Mouse (Mus musculus) embryonic stem cell, embryonic (primary cell): ENCODE data around the gene Gm44596.

Source experiments
- CTCF ChIA-PET, 4 experiments: fragments of 300-600 bp in 2 of 4; fragments of 350-600 bp in 2 of 4; sonication (Branson Sonifier 250); formaldehyde crosslinking; loops; one replicate each; lab custom pipeline; 2022; ENCODE audit warnings: inconsistent platforms in 2 of 4; lab: Charles Lee
- POLR2A ChIA-PET, 4 experiments: fragments of 300-600 bp in 2 of 4; fragments of 350-600 bp in 2 of 4; sonication (Branson Sonifier 250); formaldehyde crosslinking; loops; one replicate each; lab custom pipeline; 2022; ENCODE audit warnings: antibody characterized with exemption in 4 of 4, inconsistent platforms in 1 of 4; lab: Charles Lee

Gene Gm44596

DNA sequence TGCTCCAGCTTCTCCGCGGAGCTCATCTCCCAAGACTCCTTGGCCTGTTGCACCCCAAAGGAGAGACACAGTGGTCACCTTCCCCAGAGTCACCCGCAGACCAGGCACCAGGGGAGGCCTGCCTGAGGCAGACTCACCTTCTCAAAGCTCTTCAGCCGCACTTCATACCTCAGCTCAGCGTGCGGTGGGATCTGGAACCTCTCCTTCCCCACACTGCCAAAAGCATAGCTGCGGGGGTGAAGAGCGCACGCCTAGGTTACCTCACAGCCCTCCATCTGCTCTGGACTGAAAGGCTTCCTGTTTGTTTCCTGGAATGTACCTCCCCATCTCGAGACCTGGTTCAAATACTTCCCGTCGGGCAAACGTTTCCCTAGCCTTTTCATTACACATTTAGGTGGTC lies 58.3 kb downstream of the Gm44596 start:
- POLR2A ChIA-PET = interaction anchor here (0.5 to 5.8 kb wide), 28 partner anchors 8 to 276 kb away, joined by 3 to 69 read pairs (median 6); partner anchors contain the start of gene Itfg2 (in 3 of the 4)
- CTCF ChIA-PET = interaction anchor here in 2 of 4 experiments (1.0 to 2.5 kb wide), 6 partner anchors 12 to 46 kb away, joined by 3 to 10 read pairs (median 4); no protein-coding TSS in a partner anchor

GRCm38 (mm10) chr6:128435474-128435873 lies 60.2 kb downstream of the Gm44596 start:
- POLR2A ChIA-PET = interaction anchor here in 3 of 4 experiments (0.8 to 5.8 kb wide), 20 partner anchors 10 to 271 kb away, joined by 3 to 69 read pairs (median 7); partner anchors contain the start of gene Itfg2 (in 3 of the 3)
- CTCF ChIA-PET = interaction anchor here in 1 of 4 experiments (1.4 to 2.5 kb wide), 3 partner anchors 11 to 44 kb away, joined by 4 to 10 read pairs (median 4); no protein-coding TSS in a partner anchor

DNA sequence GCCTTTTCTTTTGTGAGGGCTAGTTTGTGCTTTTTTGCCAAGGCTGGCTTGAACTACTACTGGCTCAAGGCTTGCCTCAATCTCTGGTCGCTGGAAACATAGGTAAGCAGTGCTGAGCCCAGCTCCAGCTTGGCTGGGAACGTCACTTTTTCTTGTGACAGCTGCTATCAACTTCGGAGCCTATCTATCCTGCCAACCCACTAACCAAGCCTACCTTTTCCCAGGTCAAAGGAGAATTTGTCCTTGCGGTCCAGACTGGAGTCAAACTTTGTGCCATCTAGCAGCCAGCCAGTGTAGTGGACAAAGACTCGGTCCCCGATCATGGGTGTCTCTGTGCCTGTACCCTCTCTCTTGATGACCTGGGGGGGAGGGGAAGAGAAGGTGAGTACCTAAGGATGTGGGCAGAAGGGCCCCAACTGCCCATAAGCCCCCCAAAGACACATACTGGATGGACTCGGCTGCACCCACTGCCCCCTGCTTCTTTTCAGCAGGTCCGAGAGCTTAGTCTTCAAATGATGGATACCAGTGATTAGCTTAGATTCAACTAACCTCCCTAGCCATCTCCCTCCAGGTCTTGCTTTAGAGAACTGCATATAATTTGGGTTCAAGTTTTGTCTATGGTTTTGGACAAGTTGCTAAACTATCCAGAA lies 61.2 kb downstream of the Gm44596 start:
- POLR2A ChIA-PET = interaction anchor here in 3 of 4 experiments (0.7 to 5.8 kb wide), 14 partner anchors 9 to 171 kb away, joined by 3 to 69 read pairs (median 4); partner anchors contain the start of gene Itfg2 (in 2 of the 3)
- CTCF ChIA-PET = interaction anchor here in 1 of 4 experiments (1.4 to 1.5 kb wide), 2 partner anchors 10 to 30 kb away, joined by 4 read pairs; no protein-coding TSS in a partner anchor

- POLR2A ChIA-PET = interaction anchor here in 2 of 4 experiments (1.0 to 5.8 kb wide), 7 partner anchors 8 to 40 kb away, joined by 3 to 69 read pairs (median 32); partner anchors contain the start of gene Itfg2 (in 2 of the 2)
- CTCF ChIA-PET = no interaction called here
These were observed 62.0 kb downstream of the Gm44596 start for GRCm38 (mm10) chr6:128437288-128437687.

DNA sequence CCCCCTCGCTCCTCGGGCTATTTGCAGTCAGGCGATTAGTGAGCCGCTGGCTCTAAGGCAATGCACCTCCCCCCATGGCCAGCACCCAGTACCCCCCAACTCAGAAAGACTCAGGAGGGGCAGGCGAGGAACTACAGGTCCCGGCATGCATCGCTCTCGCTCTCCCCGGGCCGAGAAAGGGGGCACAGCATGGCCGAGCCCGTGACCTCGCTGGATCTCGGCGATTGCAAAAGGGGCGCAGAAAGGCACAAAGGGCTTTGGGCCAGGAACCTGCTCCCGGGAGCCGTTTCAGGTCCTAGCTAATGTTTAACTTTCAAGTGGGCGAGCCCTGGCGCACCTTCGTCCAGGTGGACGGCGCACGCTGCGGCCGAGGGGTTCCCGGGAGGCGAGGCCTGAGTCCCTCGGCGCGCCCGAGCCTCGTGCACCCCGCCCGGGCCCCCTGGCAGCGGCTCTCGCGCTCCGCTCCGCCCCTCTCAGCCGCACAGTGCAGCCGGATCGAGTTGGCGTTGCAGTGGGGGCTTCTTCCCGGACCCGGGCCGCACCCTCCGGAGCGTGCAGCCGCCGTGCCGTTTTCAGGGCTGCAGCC lies 62.5 kb downstream of the Gm44596 start:
- CTCF ChIA-PET = no interaction called here

GRCm38 (mm10) chr6:128438317-128438870 lies 63.1 kb downstream of the Gm44596 start, which contains the start of gene Fkbp4:
Fkbp4 (minus strand) TSS chr6:128438677.
- ChIA-PET CTCF (no interaction called here), POLR2A (interaction anchor here in 2 of 4 experiments (0.6 to 2.0 kb wide), 4 partner anchors 13 to 217 kb away, joined by 3 to 14 read pairs (median 6); partner anchors contain the start of gene Itfg2 (in 1 of the 2))

More for the DNA sequence above, 62.5 kb downstream of the Gm44596 start:
- POLR2A ChIA-PET = interaction anchor here in 1 of 4 experiments (0.6 kb wide), 1 partner anchor 12 kb away, joined by 3 read pairs; no protein-coding TSS in a partner anchor

DNA sequence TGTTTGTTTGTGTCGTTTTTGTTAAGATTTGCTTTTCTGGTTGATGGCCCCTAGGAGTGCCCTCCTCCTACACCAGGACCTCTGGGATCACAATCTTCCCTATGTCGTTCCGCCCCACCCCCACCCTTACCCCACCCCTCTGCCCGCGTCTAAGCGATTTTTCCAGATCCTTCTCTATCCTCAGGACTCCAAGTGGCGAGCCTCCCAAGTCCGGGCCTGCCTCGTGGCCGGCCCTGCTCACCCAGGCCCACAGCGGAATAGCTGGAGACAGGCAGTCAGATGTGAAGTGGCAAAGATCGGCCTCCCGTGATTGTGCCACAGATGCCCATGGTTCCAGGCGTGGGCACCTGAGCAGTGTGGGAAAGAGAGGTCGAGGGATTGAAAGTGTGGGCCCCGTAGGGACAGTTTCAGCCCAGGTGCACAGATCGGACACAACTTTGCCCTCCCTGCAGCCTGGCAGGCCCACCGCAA lies 63.6 kb downstream of the Gm44596 start:
- CTCF ChIA-PET = no interaction called here
- POLR2A ChIA-PET = interaction anchor here in 3 of 4 experiments (0.5 to 2.0 kb wide), 8 partner anchors 10 to 217 kb away, joined by 3 to 14 read pairs (median 3); partner anchors contain the start of gene Itfg2 (in 1 of the 3)

GRCm38 (mm10) chr6:128440238-128440637 lies 64.9 kb downstream of the Gm44596 start:
- ChIA-PET POLR2A (interaction anchor here in 3 of 4 experiments (0.6 to 2.0 kb wide), 13 partner anchors 11 to 1663 kb away, joined by 3 to 14 read pairs (median 3); partner anchors contain the start of gene Itfg2 (in 2 of the 3)), CTCF (interaction anchor here in 1 of 4 experiments (0.7 kb wide), 1 partner anchor 26 kb away, joined by 3 read pairs; no protein-coding TSS in a partner anchor)

DNA sequence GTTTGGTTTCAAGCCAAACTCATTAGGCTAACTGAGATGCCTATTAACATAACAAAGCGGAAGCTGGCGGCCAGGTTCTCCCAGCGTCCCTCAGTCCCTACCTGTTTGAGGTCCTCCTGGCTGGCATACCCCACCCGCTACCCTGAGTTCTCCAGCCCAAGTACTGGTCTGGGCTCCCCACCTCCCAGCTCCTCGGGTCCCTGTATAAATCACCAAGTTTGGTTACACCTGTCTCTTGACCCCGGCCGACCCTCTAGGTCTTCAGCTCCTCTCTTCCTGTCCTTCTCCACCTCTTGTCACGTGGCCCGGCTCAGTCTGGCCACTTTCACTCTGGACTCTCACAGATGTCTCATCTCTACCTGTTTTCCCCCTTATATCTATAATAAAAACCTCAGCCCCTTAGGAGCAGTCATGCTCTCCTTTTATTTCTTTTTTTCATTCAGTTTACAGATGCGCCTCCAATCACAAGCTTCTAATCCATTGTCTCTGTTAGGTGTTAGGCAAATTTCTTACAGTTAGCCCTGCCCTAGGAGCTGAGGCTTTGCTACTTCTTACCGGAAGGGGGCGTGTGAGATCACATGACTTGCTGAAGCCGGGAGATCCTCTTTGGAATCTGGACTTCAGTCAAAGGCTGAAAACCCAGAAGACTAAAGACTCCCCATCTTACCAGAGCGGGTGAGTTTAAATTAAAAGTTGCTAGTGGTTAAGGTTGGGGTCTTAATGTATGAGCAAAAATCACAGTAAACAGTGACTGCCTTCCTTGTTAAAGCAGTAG lies 70.6 kb downstream of the Gm44596 start:
- POLR2A ChIA-PET = interaction anchor here (0.5 to 5.9 kb wide), 64 partner anchors 9 to 340 kb away, joined by 3 to 126 read pairs (median 6); partner anchors contain the start of genes Itfg2 (in 3 of the 4) and Tulp3 (in 2 of the 4)
- CTCF ChIA-PET = interaction anchor here (0.6 to 2.8 kb wide), 31 partner anchors 9 to 308 kb away, joined by 3 to 41 read pairs (median 5); partner anchors contain the start of gene Itfg2 (in 1 of the 4)

GRCm38 (mm10) chr6:128447063-128447462 lies 71.8 kb downstream of the Gm44596 start:
- POLR2A ChIA-PET = interaction anchor here (0.8 to 5.9 kb wide), 23 partner anchors 11 to 165 kb away, joined by 3 to 126 read pairs (median 15); partner anchors contain the start of genes Itfg2 (in 3 of the 4) and Tulp3 (in 1 of the 4)

GRCm38 (mm10) chr6:128455835-128456605 lies 80.7 kb downstream of the Gm44596 start:
- CTCF ChIA-PET = interaction anchor here (0.7 to 1.9 kb wide), 7 partner anchors 10 to 23 kb away, joined by 3 to 12 read pairs (median 5); no protein-coding TSS in a partner anchor
- POLR2A ChIA-PET = interaction anchor here (0.9 to 10.2 kb wide), 16 partner anchors 10 to 256 kb away, joined by 3 to 233 read pairs (median 6); partner anchors contain the start of gene Itfg2 (in 2 of the 4)

More at GRCm38 (mm10) chr6:128447063-128447462, 71.8 kb downstream of the Gm44596 start:
- CTCF ChIA-PET = interaction anchor here in 3 of 4 experiments (1.1 to 2.8 kb wide), 5 partner anchors 15 to 22 kb away, joined by 3 to 41 read pairs (median 7); no protein-coding TSS in a partner anchor
